Mouse (Mus musculus): ENCODE measurements around the gene Pdx1.

GRCm38 (mm10) chr5:147235406-147236309, 34.1 kb upstream of the Pdx1 start:
- TF ChIP-seq CTCF (IDR thresholded peaks at IDR 0.05; ENCODE audit: insufficient read depth, low read length): no peak
- no peak for TF ChIP-seq POLR2A (IDR thresholded peaks at IDR 0.05; ENCODE audit: borderline replicate concordance, extremely low read depth, low read depth, low read length)

Data from lung, adult 2 months (tissue).